8 mouse cellular contexts compared by ENCODE assay signal in the genomic region with DNA sequence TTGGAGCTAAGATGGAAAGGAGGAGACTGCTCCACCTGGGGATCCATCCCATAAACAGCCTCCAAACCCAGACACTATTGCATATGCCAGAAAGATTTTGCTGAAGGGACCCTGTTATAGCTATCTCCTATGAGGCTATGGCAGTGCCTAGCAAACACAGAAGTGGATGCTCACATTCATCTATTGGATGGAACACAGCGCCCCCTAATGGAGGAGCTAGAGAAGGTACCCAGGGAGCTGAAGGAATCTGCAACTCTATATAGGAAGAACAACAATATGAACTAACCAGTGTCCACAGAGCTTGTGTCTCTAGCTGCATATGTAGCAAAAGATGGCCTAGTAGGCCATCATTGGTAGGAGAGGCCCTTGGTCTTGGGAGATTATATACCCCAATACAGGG.
DNase-seq lines count a peak whose midpoint lies in the region; ATAC-seq and TF ChIP-seq lines count a peak whose summit lies in the region.
"Not testable (repeated sequence)": the region's sequence is repeated elsewhere in the genome, so short reads cannot be mapped to it uniquely, and the experiment has no call there.

No protein-coding gene starts in this region.

- H3K4me1 ChIP-seq in forebrain, postnatal 0 days (ENCODE audit: insufficient read depth); kidney, postnatal 0 days (replicated peaks; ENCODE audit: insufficient read depth, low read length); liver, postnatal 0 days (ENCODE audit: insufficient read depth): not testable (repeated sequence)

- not testable (repeated sequence) for H3K27ac ChIP-seq in forebrain, postnatal 0 days (ENCODE audit: low read depth, low read length); kidney, postnatal 0 days; liver, postnatal 0 days (ENCODE audit: low read depth)

- DNase-seq in 3T3-L1 (ENCODE audit: low read depth, low spot score) (peak; percentile 40), MEL-GATA-1-ER (ENCODE audit: extremely low read depth, low read depth) (peak; percentile 13)
- DNase-seq in adrenal gland, adult 2 months = peak; percentile 2
- peak; percentile 66 for DNase-seq in embryo, embryonic 10.5 days (ENCODE audit: low spot score)
- not testable (repeated sequence) for DNase-seq in forebrain, postnatal 0 days; liver, postnatal 0 days
- peak; percentile 9 for DNase-seq in kidney, postnatal 0 days (ENCODE audit: low spot score)
- DNase-seq in neural tube, embryonic 10.5 days (ENCODE audit: extremely low spot score, low spot score) = peak; percentile 44

- 8% methylated on average over 1 of the region's 1 CpGs for WGBS in forebrain, postnatal 0 days
- WGBS in kidney, postnatal 0 days = 0% methylated on average over 1 of the region's 1 CpGs
- 0% methylated on average over 1 of the region's 1 CpGs for WGBS in liver, postnatal 0 days (ENCODE audit: insufficient replicate concordance)

- not testable (repeated sequence) for H3K4me2 ChIP-seq in forebrain, postnatal 0 days (ENCODE audit: low read depth); kidney, postnatal 0 days (ENCODE audit: low read length); liver, postnatal 0 days (ENCODE audit: low read depth, low read length)

- TF ChIP-seq EP300 in liver, postnatal 0 days (IDR thresholded peaks at IDR 0.05; ENCODE audit: low read depth) = not testable (repeated sequence)

- not testable (repeated sequence) for H3K9me3 ChIP-seq in forebrain, postnatal 0 days (ENCODE audit: low read length); kidney, postnatal 0 days (replicated peaks; ENCODE audit: low read length); liver, postnatal 0 days (ENCODE audit: low read length)

- not testable (repeated sequence) for H3K27me3 ChIP-seq in forebrain, postnatal 0 days (ENCODE audit: insufficient read depth, low read length); kidney, postnatal 0 days (ENCODE audit: insufficient read depth, low read length); liver, postnatal 0 days (ENCODE audit: insufficient read depth, low read length)

- ATAC-seq in forebrain, postnatal 0 days; kidney, postnatal 0 days (replicated peaks; ENCODE audit: low FRiP score, low read depth); liver, postnatal 0 days: not testable (repeated sequence)

- not testable (repeated sequence) for H3K9ac ChIP-seq in forebrain, postnatal 0 days; kidney, postnatal 0 days (ENCODE audit: low read depth, low read length); liver, postnatal 0 days (replicated peaks)

- H3K36me3 ChIP-seq in forebrain, postnatal 0 days (ENCODE audit: insufficient read depth); kidney, postnatal 0 days (ENCODE audit: insufficient read depth, low read length); liver, postnatal 0 days (replicated peaks; ENCODE audit: insufficient read depth, low read length): not testable (repeated sequence)

- not testable (repeated sequence) for H3K4me3 ChIP-seq in forebrain, postnatal 0 days (ENCODE audit: low read depth, low read length); kidney, postnatal 0 days (replicated peaks; ENCODE audit: low read depth, low read length); liver, postnatal 0 days (ENCODE audit: low read depth, low read length)

- TF ChIP-seq CTCF in forebrain, postnatal 0 days (IDR thresholded peaks at IDR 0.05; ENCODE audit: low read depth) = peak; percentile 11; the same call in 1 of the 2 replicates
- TF ChIP-seq CTCF in kidney, postnatal 0 days (IDR thresholded peaks at IDR 0.05; ENCODE audit: low read depth) = peak; percentile 37; the same call in 1 of the 2 replicates
- peak; percentile 29 for TF ChIP-seq CTCF in liver, postnatal 0 days (IDR thresholded peaks at IDR 0.05; ENCODE audit: low read depth)
